Mouse (Mus musculus) liver, embryonic 16.5 days (tissue): Measurements from ENCODE around the gene Gm20431. TPM values are rescaled to one million over a fixed set of nuclear protein-coding genes. Genes with fewer than 3 reads are reported as not detected.
"Not testable (repeated sequence)": the region's sequence is repeated elsewhere in the genome, so short reads cannot be mapped to it uniquely, and the experiment has no call there.

Experiments
- ATAC-seq: fragments of 200-750 bp; cut with Nextera tagmentation; 2 replicates; pipeline ENCODE4 v1.8.0; 2017; ENCODE audit warnings: low read depth, mild to moderate bottlenecking, moderate number of reproducible peaks, moderate library complexity
- H3K27ac ChIP-seq: fragments of 300-500 bp; sonication (generic); 2 replicates; pipeline ENCODE4 v1.5.1; 2014; ENCODE audit warnings: mild to moderate bottlenecking, low read length
- H3K27me3 ChIP-seq: fragments of 300-500 bp; sonication (generic); 2 replicates; pipeline ENCODE4 v1.6.1; 2014; ENCODE audit warnings: low read depth, low read length, mixed read lengths; ENCODE audit not compliant: control insufficient read depth, insufficient read depth
- H3K36me3 ChIP-seq: fragments of 300-500 bp; sonication (generic); 2 replicates; pipeline ENCODE4 v1.6.1; 2014; ENCODE audit warnings: mild to moderate bottlenecking; ENCODE audit not compliant: control insufficient read depth, insufficient read depth
- H3K4me1 ChIP-seq: fragments of 300-500 bp; sonication (generic); 2 replicates; pipeline ENCODE4 v1.6.1; 2014; ENCODE audit warnings: low read depth, low read length, mixed read lengths; ENCODE audit not compliant: control insufficient read depth
- H3K4me2 ChIP-seq: fragments of 300-500 bp; sonication (generic); 2 replicates; pipeline ENCODE4 v1.6.1; 2014; ENCODE audit warnings: low read depth, low read length, mixed read lengths
- H3K4me3 ChIP-seq: fragments of 300-500 bp; sonication (generic); 2 replicates; pipeline ENCODE4 v1.5.1; 2014; ENCODE audit warnings: low read depth, mild to moderate bottlenecking, low read length
- H3K9ac ChIP-seq: fragments of 300-500 bp; sonication (generic); 2 replicates; pipeline ENCODE4 v1.6.1; 2014; ENCODE audit warnings: low read depth, low read length
- H3K9me3 ChIP-seq: fragments of 300-500 bp; sonication (generic); replicated peaks from 2 replicates; pipeline ENCODE4 v1.6.1; 2016; ENCODE audit warnings: low read length; ENCODE audit not compliant: control insufficient read depth
- WGBS: fragments of 180-500 bp; shearing (Covaris S2); extraction: QIAGEN DNeasy Blood & Tissue Kit; methylation state at CpG from one replicate; pipeline ENCODE4 v1.1.7; 2014; ENCODE audit not compliant: insufficient replicate concordance; 5-methylcytosine and 5-hydroxymethylcytosine counted together
- polyA plus RNA-seq: library from polyadenylated mRNA; unstranded; fragments of >200 nt; fragmentation: Nextera tagmentation; extraction: Ambion mirVana; gene quantifications from 2 replicates; pipeline ENCODE4 v1.2.1, GENCODE M21; 2015

Gene Gm20431
- polyA plus RNA-seq, 1 experiment from 2014 or later: not detected

DNA sequence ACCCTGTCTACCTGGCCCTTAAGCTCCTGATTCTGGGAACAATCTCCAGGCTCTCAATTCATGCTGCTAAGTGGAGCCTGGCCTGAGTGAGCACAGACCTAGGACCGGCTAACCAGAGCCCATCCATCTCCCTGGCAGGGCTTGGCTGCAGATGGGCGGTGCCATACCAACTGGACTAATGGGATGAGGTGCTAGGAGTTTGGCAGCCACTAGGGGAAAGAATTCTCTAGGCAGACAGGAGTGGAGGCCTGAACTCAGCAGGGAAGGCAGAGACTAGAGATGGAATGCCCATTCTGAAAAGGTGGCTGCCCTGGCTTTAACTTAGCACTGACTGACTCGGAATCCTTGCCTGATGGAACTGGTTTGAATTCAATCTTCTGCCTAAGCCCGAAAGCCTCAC, 14.9 kb downstream of the Gm20431 start:
- H3K36me3 ChIP-seq: no peaks in the 10 kb centered on the region
- H3K4me2 ChIP-seq: no peak overlapping the region
- H3K27ac ChIP-seq: no peak overlapping the region
- H3K9ac ChIP-seq: no peak overlapping the region
- no peak overlapping the region for H3K4me3 ChIP-seq
- no peaks in the 10 kb centered on the region for H3K27me3 ChIP-seq
- 86% methylated on average over 4 of the region's 4 CpGs for WGBS
- H3K4me1 ChIP-seq: peaks cover 5% of the 10 kb centered on the region; the same call in 1 of the 2 replicates
- no peak for ATAC-seq
- no peaks in the 10 kb centered on the region for H3K9me3 ChIP-seq

DNA sequence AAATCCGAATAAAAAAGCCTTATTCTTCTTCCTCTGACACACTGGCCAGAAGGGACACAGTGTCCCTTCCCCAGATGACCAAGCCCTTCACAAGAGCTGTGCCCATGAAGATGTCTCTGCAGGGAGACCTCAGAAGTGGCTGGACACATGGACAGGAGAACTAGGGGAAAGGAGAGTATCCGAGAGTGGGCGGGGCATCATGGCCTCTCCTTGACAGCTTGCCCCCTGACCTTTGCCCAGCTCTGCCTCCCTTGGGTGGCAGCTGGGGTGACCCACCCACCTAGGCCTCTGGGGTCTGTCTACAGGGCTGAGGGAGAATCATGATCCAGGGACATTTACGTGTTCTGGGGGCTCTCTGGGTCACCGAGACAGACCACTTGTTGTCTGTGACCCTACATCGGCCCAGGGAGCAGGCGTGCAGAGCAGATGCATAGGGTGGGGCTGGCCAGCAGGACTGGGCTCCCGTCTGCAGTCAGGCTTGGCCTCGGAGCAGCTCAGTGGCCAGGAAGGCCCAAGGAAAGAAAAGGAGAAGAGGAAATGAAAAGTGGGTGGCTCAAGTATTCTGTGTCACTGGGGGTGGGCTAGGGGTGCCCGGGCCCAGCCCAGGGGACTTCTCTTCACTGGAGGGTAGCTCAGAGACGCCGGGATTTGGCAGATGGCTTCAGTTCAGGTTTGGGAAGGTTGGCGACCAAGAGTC, 17.8 kb downstream of the Gm20431 start:
- not testable (repeated sequence) for H3K9me3 ChIP-seq, H3K4me2 ChIP-seq, H3K4me1 ChIP-seq, H3K9ac ChIP-seq, H3K36me3 ChIP-seq, H3K4me3 ChIP-seq, H3K27ac ChIP-seq, ATAC-seq, H3K27me3 ChIP-seq
- 75% methylated on average over 13 of the region's 13 CpGs for WGBS

DNA sequence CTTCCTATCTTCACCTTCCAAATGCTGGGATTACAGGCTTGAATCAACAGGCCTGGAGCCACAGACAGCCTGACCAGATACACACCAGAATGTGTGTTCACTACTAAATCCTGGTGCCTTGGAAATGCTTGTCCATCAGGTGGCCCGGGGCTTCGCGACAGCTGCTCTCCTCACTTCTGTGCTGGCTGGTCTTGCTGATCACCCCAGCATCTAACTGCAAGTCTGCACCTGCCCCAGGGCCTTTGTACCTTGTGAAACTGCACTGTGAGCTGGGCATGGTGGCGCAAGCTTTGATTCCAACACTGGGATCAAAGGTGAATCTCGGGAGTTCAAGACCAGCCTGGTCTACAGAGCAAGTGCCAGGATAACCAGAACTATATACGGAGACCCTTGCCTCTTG, 19.1 kb downstream of the Gm20431 start:
- H3K27me3 ChIP-seq: no peaks in the 10 kb centered on the region
- H3K36me3 ChIP-seq: no peaks in the 10 kb centered on the region
- no peaks in the 10 kb centered on the region for H3K9me3 ChIP-seq
- H3K27ac ChIP-seq: no peak overlapping the region
- ATAC-seq: no peak
- 84% methylated on average over 6 of the region's 6 CpGs for WGBS
- no peak overlapping the region for H3K4me3 ChIP-seq
- H3K9ac ChIP-seq: no peak overlapping the region
- peaks cover 3% of the 10 kb centered on the region; the same call in 1 of the 2 replicates for H3K4me1 ChIP-seq
- H3K4me2 ChIP-seq: no peak overlapping the region

DNA sequence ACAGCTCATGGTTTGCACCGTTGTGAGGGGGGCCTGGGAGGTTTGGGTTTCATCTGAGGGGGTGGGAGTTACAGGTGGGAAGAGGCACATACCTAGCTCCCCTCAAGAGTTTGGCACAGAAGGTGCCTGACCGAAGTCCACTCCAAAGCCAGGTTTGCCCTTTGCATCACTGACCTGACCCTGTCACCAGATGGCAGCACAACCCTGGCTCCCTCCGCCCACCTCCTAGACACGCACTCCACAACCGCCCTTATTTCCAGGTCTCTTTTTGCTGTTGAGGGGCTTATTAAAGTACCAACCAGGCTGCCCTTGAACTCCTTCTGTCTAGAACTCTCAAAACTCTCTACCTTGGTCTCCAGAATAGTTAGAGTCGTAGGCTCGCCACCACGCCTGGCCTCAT, 20.0 kb downstream of the Gm20431 start:
- 35% methylated on average over 8 of the region's 8 CpGs for WGBS
- peaks cover 3% of the 10 kb centered on the region; the same call in 1 of the 2 replicates for H3K4me1 ChIP-seq

DNA sequence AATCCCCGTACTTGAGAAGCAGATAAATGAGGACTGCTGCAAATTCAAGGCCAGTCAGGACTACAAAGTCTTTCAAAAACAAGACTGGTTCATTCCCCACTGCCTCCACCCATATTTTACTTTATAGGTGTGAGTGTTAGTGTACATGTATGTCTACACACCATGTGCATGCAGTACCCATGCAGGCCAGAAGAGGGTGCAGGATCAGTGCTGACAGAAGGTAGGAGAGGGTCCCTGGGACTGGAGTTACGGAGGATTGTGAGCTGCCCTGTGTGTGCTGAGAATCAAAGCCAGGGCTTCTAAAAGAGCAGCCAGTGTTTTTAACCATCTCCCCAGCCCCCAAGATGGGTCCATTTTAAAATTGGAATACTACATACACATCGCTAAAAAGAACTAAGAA, 21.0 kb downstream of the Gm20431 start:
- Histone ChIP-seq H3K4me3 (no peak overlapping the region), H3K4me2 (no peak overlapping the region), H3K27ac (no peak overlapping the region), H3K36me3 (no peaks in the 10 kb centered on the region), H3K4me1 (peaks cover 12% of the 10 kb centered on the region), H3K9ac (no peak overlapping the region; the same call in 1 of the 2 replicates), H3K27me3 (no peaks in the 10 kb centered on the region), H3K9me3 (no peaks in the 10 kb centered on the region)
- no peak for ATAC-seq
- 73% methylated on average over 3 of the region's 3 CpGs for WGBS

More for the DNA sequence above, 20.0 kb downstream of the Gm20431 start:
- H3K9me3 ChIP-seq: no peaks in the 10 kb centered on the region
- H3K4me2 ChIP-seq: no peak overlapping the region
- no peaks in the 10 kb centered on the region for H3K27me3 ChIP-seq
- no peak overlapping the region for H3K27ac ChIP-seq
- no peak overlapping the region for H3K9ac ChIP-seq
- H3K36me3 ChIP-seq: no peaks in the 10 kb centered on the region
- ATAC-seq: peak; percentile 52
- H3K4me3 ChIP-seq: no peak overlapping the region

DNA sequence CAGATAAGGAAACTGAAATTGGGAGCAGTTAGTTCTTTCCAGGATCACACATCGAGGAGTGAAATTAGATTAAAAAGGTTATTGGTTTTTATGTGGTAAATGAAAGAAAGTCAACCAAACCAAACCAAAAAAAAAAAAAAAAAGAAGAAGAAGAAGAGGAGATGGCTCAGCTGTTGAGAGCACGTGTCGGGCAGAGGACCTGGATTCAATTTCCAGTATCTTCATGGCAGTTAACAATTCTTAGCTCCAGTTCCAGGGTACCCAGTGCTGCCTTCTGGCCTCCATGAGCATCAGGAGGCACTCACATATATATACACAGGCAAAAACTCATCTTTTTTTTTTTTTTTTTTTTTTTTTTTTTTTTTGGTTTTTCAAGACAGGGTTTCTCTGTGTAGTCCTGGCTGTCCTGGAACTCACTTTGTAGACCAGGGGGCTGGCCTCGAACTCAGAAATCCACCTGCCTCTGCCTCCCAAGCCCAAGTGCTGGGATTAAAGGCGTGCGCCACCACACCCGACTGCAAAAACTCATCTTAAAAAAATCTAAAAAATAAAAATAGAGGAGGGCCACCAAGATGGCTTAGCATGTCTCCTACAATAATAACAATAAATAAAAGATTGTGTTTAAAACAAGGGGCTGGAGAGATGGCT, 26.3 kb downstream of the Gm20431 start:
- Histone ChIP-seq H3K9ac (peak overlapping the region; percentile 44), H3K4me1 (peaks cover 44% of the 10 kb centered on the region), H3K27ac (peak overlapping the region; percentile 69), H3K4me3 (peak overlapping the region; percentile 55), H3K9me3 (no peaks in the 10 kb centered on the region), H3K4me2 (peak overlapping the region; percentile 84), H3K36me3 (no peaks in the 10 kb centered on the region), H3K27me3 (no peaks in the 10 kb centered on the region)
- WGBS: 59% methylated on average over 7 of the region's 7 CpGs
- ATAC-seq: no peak

DNA sequence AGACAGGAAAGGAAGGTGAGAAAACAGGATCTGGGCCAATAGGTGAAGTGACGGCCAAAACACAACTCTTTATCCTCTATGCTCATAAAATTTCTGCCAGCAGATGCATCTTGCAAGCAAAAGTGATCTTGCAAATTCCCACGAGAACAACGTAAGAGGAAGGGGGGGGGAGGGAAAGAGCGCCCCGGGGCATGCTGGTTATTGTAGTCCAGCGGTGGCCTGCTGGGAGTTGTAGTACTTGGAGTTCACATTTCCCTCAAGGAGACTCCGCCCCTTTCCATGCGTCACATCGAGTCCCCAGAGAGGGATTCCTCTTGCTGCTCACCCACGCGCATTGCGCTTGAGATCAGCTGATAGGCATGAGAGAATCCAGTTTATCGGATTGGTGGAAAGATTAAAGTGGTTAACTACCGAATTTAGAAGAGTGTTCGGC, 26.9 kb downstream of the Gm20431 start:
- Histone ChIP-seq H3K4me3 (peak overlapping the region; percentile 55), H3K27ac (peak overlapping the region; percentile 99), H3K9ac (peak overlapping the region; percentile 44), H3K36me3 (no peaks in the 10 kb centered on the region), H3K4me1 (peaks cover 50% of the 10 kb centered on the region), H3K27me3 (no peaks in the 10 kb centered on the region), H3K9me3 (no peaks in the 10 kb centered on the region), H3K4me2 (peak overlapping the region; percentile 84)
- peak; percentile 71 for ATAC-seq
- under 1% methylated on average over 15 of the region's 15 CpGs for WGBS

DNA sequence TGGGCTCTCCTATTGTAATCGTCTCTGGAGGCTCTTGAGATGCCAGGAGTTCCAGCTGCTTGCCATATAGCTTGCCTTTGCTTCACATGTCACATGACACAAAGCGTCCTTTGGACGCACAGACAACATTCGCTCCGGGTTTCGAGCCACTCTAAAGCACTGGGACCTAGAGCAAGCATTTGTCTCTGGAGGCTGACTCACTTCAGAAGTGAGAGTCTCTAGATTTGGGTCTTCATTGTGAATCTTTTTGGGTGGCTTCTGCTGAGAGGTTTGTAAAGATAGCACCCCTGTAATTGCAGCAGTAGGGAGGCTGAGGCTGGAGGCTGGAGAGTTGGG, 27.8 kb downstream of the Gm20431 start:
- no peaks in the 10 kb centered on the region for H3K27me3 ChIP-seq
- 87% methylated on average over 6 of the region's 6 CpGs for WGBS
- H3K9me3 ChIP-seq: no peaks in the 10 kb centered on the region
- peak overlapping the region; percentile 99 for H3K27ac ChIP-seq
- no peak for ATAC-seq
- H3K4me3 ChIP-seq: no peak overlapping the region
- H3K9ac ChIP-seq: peak overlapping the region; percentile 33; the same call in 1 of the 2 replicates
- peak overlapping the region; percentile 84; the same call in 1 of the 2 replicates for H3K4me2 ChIP-seq
- H3K36me3 ChIP-seq: no peaks in the 10 kb centered on the region
- peaks cover 58% of the 10 kb centered on the region for H3K4me1 ChIP-seq
